Mouse (Mus musculus) neural tube, embryonic 14.5 days (tissue): Measurements from ENCODE around the gene Kctd3. TPM values are rescaled to one million over a fixed set of nuclear protein-coding genes. Genes with fewer than 3 reads are reported as not detected.

Source experiments
- ATAC-seq: fragments of 200-750 bp; cut with Nextera tagmentation; 2 replicates; pipeline ENCODE4 v1.8.0; 2017; ENCODE audit warnings: low read depth, mild to moderate bottlenecking, moderate TSS enrichment, moderate library complexity
- H3K27ac ChIP-seq: fragments of 300-500 bp; sonication (generic); 2 replicates; pipeline ENCODE4 v1.5.1; 2014; ENCODE audit warnings: low read depth, mild to moderate bottlenecking, control low read depth, low read length, moderate library complexity, mixed read lengths
- H3K27me3 ChIP-seq: fragments of 300-500 bp; sonication (generic); 2 replicates; pipeline ENCODE4 v1.6.1; 2014; ENCODE audit warnings: low read length; ENCODE audit not compliant: control insufficient read depth, insufficient read depth
- H3K36me3 ChIP-seq: fragments of 300-500 bp; sonication (generic); 2 replicates; pipeline ENCODE4 v1.6.1; 2014; ENCODE audit warnings: low read length, mixed read lengths; ENCODE audit not compliant: control insufficient read depth, insufficient read depth
- H3K4me1 ChIP-seq: fragments of 300-500 bp; sonication (generic); 2 replicates; pipeline ENCODE4 v1.6.1; 2014; ENCODE audit warnings: low read length; ENCODE audit not compliant: control insufficient read depth, insufficient read depth
- H3K4me2 ChIP-seq: fragments of 300-500 bp; sonication (generic); 2 replicates; pipeline ENCODE4 v1.6.1; 2014; ENCODE audit warnings: mild to moderate bottlenecking, low read depth, low read length, control low read depth
- H3K4me3 ChIP-seq: fragments of 300-500 bp; sonication (generic); 2 replicates; pipeline ENCODE4 v1.5.1; 2014; ENCODE audit warnings: low read depth, low read length, control low read depth, mixed read lengths
- H3K9ac ChIP-seq: fragments of 300-500 bp; sonication (generic); replicated peaks from 2 replicates; pipeline ENCODE4 v1.6.1; 2014; ENCODE audit warnings: low read depth, mild to moderate bottlenecking, control low read depth, low read length, mixed read lengths
- H3K9me3 ChIP-seq: fragments of 300-500 bp; sonication (generic); 2 replicates; pipeline ENCODE4 v1.6.1; 2016; ENCODE audit warnings: low read length; ENCODE audit not compliant: control insufficient read depth
- WGBS: fragments of 180-500 bp; shearing (Covaris S2); extraction: QIAGEN DNeasy Blood & Tissue Kit; methylation state at CpG from one replicate; pipeline ENCODE4 v1.1.7; 2014; 5-methylcytosine and 5-hydroxymethylcytosine counted together
- polyA plus RNA-seq: library from polyadenylated mRNA; unstranded; fragments of >200 nt; fragmentation: Nextera tagmentation; extraction: Ambion mirVana; gene quantifications from 2 replicates; pipeline ENCODE4 v1.2.1, GENCODE M21; 2014

Kctd3 gene
- polyA plus RNA-seq, 1 experiment from 2014 or later, result 52.2 TPM

GRCm38 (mm10) chr1:189022925-189023700 lies 15.5 kb upstream of the Kctd3 start:
- Histone ChIP-seq H3K4me2 (no peak overlapping the region), H3K4me3 (no peak overlapping the region), H3K27me3 (no peaks in the 10 kb centered on the region), H3K4me1 (no peaks in the 10 kb centered on the region), H3K27ac (no peak overlapping the region), H3K9me3 (no peaks in the 10 kb centered on the region), H3K9ac (no peak overlapping the region), H3K36me3 (no peaks in the 10 kb centered on the region)
- ATAC-seq, result no peak
- 53% methylated on average over 7 of the region's 7 CpGs for WGBS

GRCm38 (mm10) chr1:189015372-189015771 lies 7.7 kb upstream of the Kctd3 start:
- WGBS, result 66% methylated on average over 2 of the region's 2 CpGs
- no peak for ATAC-seq

GRCm38 (mm10) chr1:189013587-189013921 lies 5.9 kb upstream of the Kctd3 start:
- Histone ChIP-seq H3K4me2 (peak overlapping the region; percentile 26; the same call in 1 of the 2 replicates), H3K9me3 (no peaks in the 10 kb centered on the region), H3K36me3 (no peaks in the 10 kb centered on the region), H3K4me1 (0 out of 2 replicates have a peak, but pooled peaks cover 2% of the 10 kb centered on the region), H3K27ac (no peak overlapping the region), H3K27me3 (no peaks in the 10 kb centered on the region), H3K4me3 (no peak overlapping the region), H3K9ac (no peak overlapping the region)
- ATAC-seq, result no peak; the same call in 1 of the 2 replicates
- WGBS, result 6% methylated on average over 4 of the region's 4 CpGs

More at GRCm38 (mm10) chr1:189015372-189015771, 7.7 kb upstream of the Kctd3 start:
- 0 out of 2 replicates have a peak, but pooled peaks cover 2% of the 10 kb centered on the region for H3K4me1 ChIP-seq
- H3K36me3 ChIP-seq, result no peaks in the 10 kb centered on the region
- H3K27ac ChIP-seq, result no peak overlapping the region
- H3K27me3 ChIP-seq, result no peaks in the 10 kb centered on the region
- H3K9me3 ChIP-seq, result no peaks in the 10 kb centered on the region
- no peak overlapping the region for H3K4me2 ChIP-seq
- no peak overlapping the region for H3K9ac ChIP-seq
- no peak overlapping the region for H3K4me3 ChIP-seq

GRCm38 (mm10) chr1:189012846-189013586 lies 5.4 kb upstream of the Kctd3 start:
- no peak overlapping the region for H3K27ac ChIP-seq
- no peak overlapping the region for H3K9ac ChIP-seq

GRCm38 (mm10) chr1:189010671-189011070 lies 3.0 kb upstream of the Kctd3 start:
- Histone ChIP-seq H3K36me3 (no peaks in the 10 kb centered on the region), H3K9me3 (no peaks in the 10 kb centered on the region), H3K4me2 (no peak overlapping the region), H3K27me3 (no peaks in the 10 kb centered on the region), H3K4me1 (peaks cover 13% of the 10 kb centered on the region; the same call in 1 of the 2 replicates), H3K27ac (no peak overlapping the region), H3K9ac (no peak overlapping the region), H3K4me3 (no peak overlapping the region)
- WGBS, result 93% methylated on average over 4 of the region's 4 CpGs
- ATAC-seq, result no peak

More at GRCm38 (mm10) chr1:189012846-189013586, 5.4 kb upstream of the Kctd3 start:
- H3K9me3 ChIP-seq, result no peaks in the 10 kb centered on the region
- ATAC-seq, result no peak
- 4% methylated on average over 16 of the region's 16 CpGs for WGBS
- H3K27me3 ChIP-seq, result no peaks in the 10 kb centered on the region
- H3K4me2 ChIP-seq, result peak overlapping the region; percentile 26; the same call in 1 of the 2 replicates
- H3K36me3 ChIP-seq, result no peaks in the 10 kb centered on the region
- no peak overlapping the region for H3K4me3 ChIP-seq
- 0 out of 2 replicates have a peak, but pooled peaks cover 2% of the 10 kb centered on the region for H3K4me1 ChIP-seq

- Histone ChIP-seq H3K27me3 (no peaks in the 10 kb centered on the region), H3K4me2 (peak overlapping the region; percentile 23), H3K4me3 (peak overlapping the region; percentile 96), H3K4me1 (peaks cover 11% of the 10 kb centered on the region; the same call in 1 of the 2 replicates), H3K9ac (no peak overlapping the region; the same call in 1 of the 2 replicates), H3K9me3 (no peaks in the 10 kb centered on the region), H3K36me3 (no peaks in the 10 kb centered on the region), H3K27ac (no peak overlapping the region)
- WGBS, result 47% methylated on average over 7 of the region's 7 CpGs
- no peak; the same call in 1 of the 2 replicates for ATAC-seq
Measured at GRCm38 (mm10) chr1:189007980-189008324, 311 bp upstream of the Kctd3 start.

- Histone ChIP-seq H3K4me3 (peak overlapping the region; percentile 96), H3K9me3 (no peaks in the 10 kb centered on the region), H3K27me3 (no peaks in the 10 kb centered on the region), H3K9ac (peak overlapping the region; percentile 90), H3K36me3 (no peaks in the 10 kb centered on the region), H3K4me2 (peak overlapping the region; percentile 64), H3K27ac (no peak overlapping the region), H3K4me1 (peaks cover 11% of the 10 kb centered on the region; the same call in 1 of the 2 replicates)
- 5% methylated on average over 7 of the region's 7 CpGs for WGBS
- ATAC-seq, result peak; percentile 26
Measured at GRCm38 (mm10) chr1:189006826-189007225, 815 bp downstream of the Kctd3 start.

- Histone ChIP-seq H3K4me1 (peaks cover 11% of the 10 kb centered on the region; the same call in 1 of the 2 replicates), H3K4me2 (peak overlapping the region; percentile 64; the same call in 1 of the 2 replicates), H3K27me3 (no peaks in the 10 kb centered on the region), H3K9me3 (no peaks in the 10 kb centered on the region), H3K27ac (no peak overlapping the region), H3K36me3 (no peaks in the 10 kb centered on the region), H3K4me3 (no peak overlapping the region), H3K9ac (no peak overlapping the region)
- 64% methylated on average over 5 of the region's 5 CpGs for WGBS
- ATAC-seq, result no peak
Measured at GRCm38 (mm10) chr1:189006267-189006666, 1.4 kb downstream of the Kctd3 start.

GRCm38 (mm10) chr1:189004774-189005173 lies 2.9 kb downstream of the Kctd3 start:
- 100% methylated on average over 1 of the region's 1 CpGs for WGBS
- Histone ChIP-seq H3K9me3 (no peaks in the 10 kb centered on the region), H3K27ac (no peak overlapping the region), H3K4me1 (peaks cover 11% of the 10 kb centered on the region; the same call in 1 of the 2 replicates), H3K4me3 (no peak overlapping the region), H3K27me3 (no peaks in the 10 kb centered on the region), H3K36me3 (peaks cover 4% of the 10 kb centered on the region; the same call in 1 of the 2 replicates), H3K4me2 (no peak overlapping the region), H3K9ac (no peak overlapping the region)
- ATAC-seq, result no peak
